Mouse (Mus musculus): Measurements from ENCODE around the gene Abi1. TPM values are rescaled to one million over a fixed set of nuclear protein-coding genes. Genes with fewer than 3 reads are reported as not detected.
"Not testable (repeated sequence)": the region's sequence is repeated elsewhere in the genome, so short reads cannot be mapped to it uniquely, and the experiment has no call there.

The Abi1 gene
- total RNA-seq (2021), result 66.9 and 67.6 TPM in 2 replicates
- long read RNA-seq, experiment 1, transcript Abi1-209 (10 exons, 3,403 nt), result major isoform, 5 of 161 reads
- long read RNA-seq, experiment 1, partial matches to known transcripts, result 1 of 161 reads
- long read RNA-seq, experiment 1, other reads (novel, unspliced or antisense), result 139 of 161 reads
- long read RNA-seq, experiment 2, partial matches to known transcripts, result 14 of 90 reads
- long read RNA-seq, experiment 2, other reads (novel, unspliced or antisense), result 65 of 90 reads

DNA sequence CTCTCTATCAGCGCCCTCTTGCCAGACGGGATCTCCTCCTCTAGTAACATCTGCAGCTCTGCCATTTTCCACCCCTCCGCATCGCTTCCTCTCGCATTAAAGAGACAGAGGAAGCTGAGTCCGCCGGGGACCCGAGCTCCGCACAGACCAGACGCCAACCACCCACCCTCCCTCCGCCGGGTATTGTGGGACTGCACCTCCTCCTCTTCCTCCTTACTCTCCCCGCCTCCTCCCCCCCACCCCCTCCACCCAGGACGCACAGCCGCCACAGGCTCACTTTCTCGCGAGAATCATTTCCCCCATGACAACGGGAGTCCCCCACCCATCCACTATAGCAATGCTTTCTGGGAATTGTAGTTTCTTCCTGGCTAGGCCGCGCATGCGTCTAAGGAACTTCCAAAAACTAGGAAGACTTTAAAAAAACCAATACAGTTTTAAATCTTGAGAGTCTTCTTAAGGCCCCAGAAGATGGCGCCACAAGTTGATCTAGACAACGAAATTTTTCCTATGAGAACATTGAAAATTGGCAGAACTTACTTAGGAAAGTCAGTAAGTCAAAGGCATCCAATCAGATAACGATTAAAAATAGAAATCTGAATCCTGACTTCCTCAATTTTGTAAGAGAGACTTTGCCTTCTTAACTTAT, at the start of gene Abi1:
Gene Abi1, minus strand, starts transcription at position 241 of the 646 bp plus-strand sequence.
- peak; percentile 95 for DNase-seq

DNA sequence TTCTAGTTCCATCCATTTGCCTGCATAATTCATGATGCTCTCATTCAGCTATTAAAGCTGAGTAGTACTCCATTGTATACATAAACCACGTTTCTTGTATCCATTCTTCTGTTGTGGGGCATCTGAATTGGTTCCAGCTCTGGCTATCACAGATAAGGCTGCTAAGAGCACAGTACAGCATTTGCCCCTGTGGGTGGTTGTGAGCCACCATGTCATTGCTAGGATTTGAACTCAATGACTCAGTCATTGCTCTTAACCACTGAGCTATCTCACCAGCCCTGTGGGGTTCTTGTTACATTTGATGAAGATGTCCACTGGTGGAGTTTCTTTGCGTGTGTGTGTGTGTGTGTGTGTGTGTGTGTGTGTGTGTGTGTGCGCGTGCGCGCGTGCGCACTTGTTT, 44.5 kb upstream of the Abi1 start:
- DNase-seq, result no peak

DNA sequence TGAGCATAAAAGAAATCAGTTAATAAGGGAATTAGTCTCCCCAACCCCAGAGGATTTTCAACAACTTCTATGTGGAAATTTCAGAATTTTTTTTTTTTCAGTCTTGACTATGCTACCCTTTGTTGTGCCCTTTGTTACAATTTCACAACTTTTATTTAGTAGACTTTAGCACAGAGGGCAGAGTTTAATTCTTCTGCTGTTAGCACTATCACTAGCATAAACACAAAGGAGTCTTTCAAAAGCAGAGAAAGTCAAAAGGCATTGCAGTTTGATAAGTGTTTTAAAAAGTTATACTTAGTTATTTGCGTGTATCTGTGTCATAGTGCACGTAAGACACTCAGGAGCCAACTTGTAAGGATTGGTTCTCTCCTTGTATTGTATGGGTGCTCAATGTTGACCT, 38.5 kb upstream of the Abi1 start:
- no peak for DNase-seq

DNA sequence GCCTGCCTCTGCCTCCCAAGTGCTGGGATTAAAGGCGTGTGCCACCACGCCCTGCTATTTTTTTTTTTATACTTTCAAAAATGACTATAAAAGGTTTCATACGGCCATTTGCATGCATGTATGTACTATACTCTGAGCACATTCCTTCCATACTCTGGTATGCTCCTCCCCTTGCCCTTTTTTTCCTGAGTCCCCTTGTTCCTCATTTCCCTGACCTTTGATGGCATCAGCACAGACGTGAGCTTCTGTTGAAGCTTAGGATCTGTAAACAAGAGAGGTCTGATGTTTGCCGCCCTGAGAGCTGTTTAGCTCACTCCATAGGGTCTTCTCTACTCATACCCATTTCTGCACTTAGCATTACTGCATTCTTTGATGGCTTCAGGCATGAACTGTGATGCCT, 37.7 kb upstream of the Abi1 start:
- no peak for DNase-seq

DNA sequence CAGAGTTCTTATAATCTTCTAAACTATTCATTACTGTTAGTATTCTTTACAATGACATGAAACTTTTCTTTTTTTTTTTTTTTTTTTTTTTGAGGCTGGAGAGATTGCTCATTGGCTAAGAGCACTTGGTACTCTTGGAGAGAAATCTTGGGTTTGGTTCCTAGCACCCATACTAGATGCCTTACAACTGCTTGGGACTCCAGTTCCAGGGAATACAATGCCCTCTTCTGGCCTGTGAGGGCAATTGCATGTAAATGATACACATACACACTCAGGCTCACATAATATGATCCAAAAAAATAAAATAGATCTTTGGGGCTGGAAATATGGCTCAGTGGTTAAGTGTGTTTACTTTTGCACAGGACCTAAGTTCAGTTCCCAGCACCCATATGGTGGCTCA, 36.7 kb upstream of the Abi1 start:
- DNase-seq, result no peak

DNA sequence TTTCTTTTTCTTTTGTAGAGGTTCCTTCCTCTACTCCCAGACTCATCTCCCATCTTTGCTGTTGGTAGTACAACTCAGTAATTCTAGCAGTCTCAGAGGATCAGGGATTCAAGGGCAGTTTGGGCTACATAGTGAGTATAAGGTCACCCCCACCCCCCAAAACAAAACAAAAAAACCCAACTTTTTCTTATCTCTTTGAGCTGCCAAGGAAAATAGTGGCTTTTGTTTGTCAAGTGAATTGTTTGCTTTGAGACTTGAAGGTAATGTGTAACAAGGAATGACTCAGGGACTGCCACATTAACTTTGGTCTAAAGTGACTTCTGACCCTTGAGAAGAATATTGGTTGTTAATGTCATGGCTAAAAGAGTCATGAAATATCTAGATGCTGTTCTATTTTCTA, 35.8 kb upstream of the Abi1 start:
- no peak for DNase-seq

DNA sequence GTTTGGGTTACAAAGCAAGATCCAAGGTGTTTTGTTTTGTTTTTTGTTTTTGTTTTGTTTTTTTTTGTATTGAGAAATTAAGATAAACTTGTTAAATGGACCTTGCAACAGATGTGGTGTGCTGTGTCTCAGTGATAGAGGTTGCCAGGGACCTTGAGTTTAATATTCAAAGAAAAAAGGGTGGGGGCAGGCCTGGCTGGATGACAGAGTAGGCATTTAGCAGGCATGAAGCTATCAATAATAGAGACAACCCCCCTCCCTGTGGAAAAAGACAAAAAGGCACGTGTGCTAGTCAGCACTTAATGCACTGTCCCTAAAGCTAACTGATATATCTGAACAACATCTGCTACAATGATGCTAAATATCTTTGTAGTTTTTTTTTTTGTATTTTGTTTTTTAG, 31.4 kb upstream of the Abi1 start:
- DNase-seq, result peak; percentile 11

DNA sequence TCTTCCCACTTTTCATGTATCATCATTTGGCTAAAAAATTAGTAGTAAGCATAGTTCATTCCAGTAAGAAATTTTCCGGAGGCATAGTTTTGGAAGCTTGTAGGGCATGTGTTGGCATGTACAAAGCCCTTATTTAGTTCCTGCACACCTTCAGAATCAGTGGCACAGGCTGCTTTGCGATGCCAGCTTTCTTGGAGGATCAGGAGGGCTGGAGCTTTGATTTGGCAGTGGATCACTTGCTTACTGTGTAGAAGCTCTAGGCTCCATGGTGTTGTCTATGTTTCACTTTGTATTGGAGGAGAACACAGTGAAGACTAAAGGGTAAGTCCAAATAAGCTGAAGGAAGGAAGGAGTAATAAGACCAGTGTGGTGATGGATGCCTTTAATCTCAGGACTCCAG, 30.4 kb upstream of the Abi1 start:
- no peak for DNase-seq

DNA sequence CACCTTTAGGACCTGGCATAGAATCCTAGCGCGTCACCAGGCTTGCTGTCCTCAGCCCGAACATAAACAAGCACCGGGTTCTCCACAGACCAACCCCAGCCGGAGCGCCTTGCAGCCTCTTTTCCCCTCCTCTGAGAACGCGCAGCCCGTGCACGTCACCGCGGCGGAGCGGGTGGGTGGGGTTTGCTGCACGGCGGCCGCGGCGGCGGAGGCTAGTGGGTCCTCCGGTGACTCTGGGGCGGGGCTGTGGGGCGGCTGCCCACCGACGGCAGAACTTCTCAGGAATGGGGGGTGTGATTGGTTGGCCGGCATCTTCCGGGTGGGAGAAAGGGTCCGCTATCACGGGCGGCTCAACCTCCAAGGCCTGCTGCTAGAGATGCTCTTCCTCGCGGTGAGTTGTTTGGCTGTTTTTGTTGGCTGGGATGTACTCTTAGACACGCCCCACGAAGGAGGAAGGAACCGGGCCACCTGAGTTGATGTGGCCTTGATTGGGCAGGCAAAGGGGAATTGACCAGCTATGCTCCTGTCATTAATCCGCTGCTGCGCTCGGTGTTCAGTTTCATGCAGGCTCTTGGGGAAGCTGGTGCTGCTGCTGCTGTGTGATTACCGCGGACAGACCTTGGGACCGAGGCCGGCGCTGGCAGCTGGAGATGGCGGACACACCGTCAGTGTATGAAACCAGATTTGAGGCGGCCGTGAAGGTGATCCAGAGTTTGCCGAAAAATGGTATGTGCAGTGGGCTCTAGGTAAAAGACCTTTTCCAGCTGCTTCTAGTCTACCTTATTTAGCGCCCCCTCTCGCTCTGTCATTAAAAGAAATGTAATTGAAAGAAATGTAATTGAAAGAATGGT, 29.1 kb upstream of the Abi1 start:
- DNase-seq, result peak; percentile 97

DNA sequence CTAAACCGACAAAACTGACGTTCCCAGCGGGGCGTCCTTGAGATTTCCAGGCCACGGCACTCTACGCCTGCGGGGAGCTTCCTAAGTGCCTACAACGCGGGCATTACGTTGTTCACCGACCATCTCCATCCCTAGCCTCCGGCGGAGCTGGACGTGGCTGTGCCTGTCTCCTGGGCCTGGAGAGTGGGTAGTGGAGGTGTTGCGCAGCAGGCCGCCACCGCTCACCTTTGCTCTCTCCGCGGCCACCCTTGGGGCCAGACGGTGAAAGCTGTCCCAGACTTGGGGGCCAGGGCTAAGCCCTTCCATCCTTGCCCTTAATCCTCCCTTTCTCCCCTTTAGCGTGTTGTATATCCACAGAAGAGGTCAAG, 28.3 kb upstream of the Abi1 start:
- no peak for DNase-seq

DNA sequence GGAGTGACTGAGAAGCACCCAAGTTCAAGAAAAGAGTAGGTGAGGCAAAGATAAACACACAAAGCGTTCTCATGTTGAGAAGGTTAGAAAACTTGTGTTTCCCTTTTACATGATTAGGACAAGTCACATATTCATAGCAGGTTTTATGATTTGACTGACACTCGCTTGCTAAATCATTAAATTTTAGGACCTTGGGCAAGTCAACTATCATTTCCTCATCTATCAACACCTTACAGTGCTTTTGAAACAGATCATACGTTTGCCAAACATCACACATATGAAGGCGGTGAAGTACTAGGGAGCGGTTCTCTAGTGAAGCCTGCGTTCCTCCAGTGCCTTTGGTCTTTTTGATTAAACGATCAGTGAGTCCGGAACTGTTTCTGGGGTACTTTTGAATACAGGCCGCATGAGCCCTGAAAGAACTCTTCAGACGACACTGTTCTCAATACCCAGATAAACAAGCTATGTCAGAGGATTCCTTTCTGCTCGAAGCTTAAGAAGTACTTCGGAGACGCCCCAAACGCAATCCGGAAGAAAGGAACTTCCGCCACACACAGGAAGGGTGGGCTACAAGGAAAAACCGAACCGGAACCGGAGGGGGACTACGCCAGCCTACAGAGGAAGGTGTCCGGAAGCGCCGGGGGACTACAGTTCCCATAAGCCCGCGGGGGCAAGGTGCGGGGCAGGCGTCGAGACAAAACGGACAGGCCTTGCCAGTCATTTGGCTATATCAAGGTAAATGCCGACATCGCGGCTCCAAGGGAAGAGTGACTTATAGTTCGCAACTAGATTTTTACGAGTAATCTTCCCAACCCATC, 27.7 kb upstream of the Abi1 start, which contains the start of gene Acbd5:
Gene Acbd5, plus strand, starts transcription at position 616 of the 818 bp plus-strand sequence.
- DNase-seq, result peak; percentile 97

DNA sequence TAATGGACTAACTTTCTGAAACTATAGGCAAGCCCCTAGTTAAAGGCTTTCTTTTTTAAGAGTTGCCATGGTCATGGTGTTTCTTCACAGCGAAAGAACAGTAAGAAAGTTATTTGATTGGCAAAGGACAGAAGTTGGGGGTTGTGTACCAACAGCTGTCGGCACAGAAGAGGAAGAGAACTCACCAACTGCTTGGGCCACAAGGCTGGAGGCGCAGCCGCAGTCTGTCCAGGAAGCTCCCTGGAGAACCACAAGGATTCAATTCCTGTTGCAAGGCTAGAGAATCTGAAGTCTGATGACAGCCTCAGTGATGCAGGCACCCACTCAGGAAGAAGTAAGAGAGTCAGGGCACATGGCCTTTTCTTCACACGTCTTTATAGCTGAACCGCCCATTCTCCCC, 12.5 kb upstream of the Abi1 start:
- DNase-seq, result no peak

DNA sequence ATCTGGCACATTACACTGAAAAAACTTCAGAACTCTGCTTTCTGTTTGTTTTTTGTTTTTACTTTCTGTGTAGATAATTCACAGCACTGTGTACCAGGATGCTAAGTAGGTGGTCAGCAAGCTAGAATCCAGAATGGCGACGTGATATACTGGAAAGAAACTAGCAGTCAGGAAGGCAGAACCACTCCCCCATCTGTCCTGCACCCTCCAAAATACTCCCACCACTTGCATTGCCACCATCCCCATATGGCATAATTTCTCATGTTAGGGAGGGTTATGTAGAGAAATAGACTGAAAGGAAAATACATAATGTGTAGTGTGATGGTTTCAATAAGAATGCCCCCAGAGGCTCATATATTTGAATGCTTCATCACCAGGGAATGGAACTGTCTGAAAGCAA, 11.8 kb upstream of the Abi1 start:
- no peak for DNase-seq

DNA sequence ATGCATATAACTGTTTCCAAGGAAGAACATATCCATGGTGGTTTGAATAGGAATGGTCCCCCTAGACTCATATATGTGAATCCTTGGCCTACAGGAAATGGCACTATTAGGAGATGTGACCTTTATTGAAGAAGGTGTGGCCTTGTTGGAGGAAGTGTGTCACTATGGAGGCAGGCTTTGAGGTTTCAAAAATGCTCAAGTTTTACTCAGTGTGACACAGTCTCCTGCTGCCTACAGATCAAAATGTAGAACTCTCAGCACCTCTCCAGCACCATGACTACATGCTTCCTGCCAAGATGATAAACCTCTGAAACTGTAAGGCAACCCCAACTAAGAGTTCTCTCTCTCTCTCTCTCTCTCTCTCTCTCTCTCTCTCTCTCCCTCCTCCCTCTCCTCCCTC, 8.0 kb upstream of the Abi1 start:
- no peak for DNase-seq

DNA sequence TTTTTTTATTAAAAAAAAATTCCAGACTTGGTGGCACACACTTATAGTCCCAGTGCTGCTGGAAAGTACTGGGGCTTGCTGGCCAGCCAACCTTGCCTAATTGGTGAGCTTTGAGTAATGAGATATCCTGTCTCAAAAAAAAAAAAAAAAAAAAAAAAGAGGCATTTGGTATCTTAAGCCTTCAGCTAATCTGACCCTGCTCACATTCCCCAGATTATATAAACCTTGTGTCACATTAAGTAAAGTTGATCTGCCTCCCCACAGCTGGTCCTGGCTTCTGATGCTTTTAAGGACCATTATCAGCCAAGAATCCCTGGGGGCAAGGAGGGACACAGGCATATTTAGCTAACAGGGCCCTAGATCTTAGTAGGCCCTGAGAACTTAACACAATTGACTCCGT, 5.7 kb upstream of the Abi1 start:
- no peak for DNase-seq

DNA sequence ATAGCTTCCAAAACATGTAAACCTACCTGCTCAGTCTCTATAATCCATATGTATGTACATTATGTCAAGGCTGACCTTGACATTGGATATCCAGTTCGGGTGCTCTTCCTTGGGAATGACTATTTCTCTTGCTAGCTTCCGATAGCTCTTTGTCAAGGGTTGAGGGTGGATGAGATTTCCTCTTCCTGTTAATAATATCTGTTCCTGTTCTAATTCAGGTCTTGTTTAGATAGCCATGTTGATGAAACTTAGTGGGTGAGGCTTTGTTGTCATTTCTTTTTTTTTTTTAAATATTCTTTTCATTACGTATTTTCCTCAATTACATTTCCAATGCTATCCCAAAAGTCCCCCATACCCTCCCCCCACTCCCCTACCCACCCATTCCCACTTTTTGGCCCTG, 2.1 kb upstream of the Abi1 start:
- DNase-seq, result no peak

DNA sequence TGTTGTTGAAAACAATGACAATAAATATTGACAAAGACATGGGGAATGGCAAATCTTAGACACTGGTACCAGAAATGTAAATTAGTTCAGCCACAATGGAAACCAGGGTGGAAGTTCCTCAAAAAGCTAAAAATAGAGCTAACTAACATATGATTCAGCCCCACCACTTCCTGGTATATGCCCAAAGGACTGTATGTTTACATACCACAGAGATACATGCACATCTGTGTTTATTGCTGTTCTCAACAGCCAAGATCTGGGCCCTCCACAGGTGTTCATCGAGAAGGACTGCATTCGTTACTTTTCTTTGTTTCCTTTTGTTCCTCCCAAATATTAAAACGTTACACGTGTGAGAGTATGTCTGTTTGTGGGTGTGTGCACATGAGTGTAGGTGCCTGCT, 1.4 kb upstream of the Abi1 start:
- no peak for DNase-seq

DNA sequence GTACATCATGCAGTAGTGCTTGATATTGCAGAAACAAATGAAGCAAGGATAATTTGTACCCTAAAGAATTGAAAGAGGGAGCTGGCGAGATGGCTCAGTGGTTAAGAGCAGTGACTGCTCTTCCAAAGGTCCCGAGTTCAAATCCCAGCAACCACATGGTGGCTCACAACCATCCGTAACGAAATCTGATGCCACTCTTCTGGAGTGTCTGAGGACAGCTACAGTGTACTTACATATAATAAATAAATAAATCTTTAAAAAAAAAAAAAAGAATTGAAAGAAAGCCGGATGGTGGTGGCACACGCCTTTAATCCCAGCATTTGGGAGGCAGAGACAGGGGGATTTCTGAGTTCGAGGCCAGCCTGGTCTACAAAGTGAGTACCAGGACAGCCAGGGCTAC, 649 bp upstream of the Abi1 start:
- DNase-seq, result not testable (repeated sequence)

DNA sequence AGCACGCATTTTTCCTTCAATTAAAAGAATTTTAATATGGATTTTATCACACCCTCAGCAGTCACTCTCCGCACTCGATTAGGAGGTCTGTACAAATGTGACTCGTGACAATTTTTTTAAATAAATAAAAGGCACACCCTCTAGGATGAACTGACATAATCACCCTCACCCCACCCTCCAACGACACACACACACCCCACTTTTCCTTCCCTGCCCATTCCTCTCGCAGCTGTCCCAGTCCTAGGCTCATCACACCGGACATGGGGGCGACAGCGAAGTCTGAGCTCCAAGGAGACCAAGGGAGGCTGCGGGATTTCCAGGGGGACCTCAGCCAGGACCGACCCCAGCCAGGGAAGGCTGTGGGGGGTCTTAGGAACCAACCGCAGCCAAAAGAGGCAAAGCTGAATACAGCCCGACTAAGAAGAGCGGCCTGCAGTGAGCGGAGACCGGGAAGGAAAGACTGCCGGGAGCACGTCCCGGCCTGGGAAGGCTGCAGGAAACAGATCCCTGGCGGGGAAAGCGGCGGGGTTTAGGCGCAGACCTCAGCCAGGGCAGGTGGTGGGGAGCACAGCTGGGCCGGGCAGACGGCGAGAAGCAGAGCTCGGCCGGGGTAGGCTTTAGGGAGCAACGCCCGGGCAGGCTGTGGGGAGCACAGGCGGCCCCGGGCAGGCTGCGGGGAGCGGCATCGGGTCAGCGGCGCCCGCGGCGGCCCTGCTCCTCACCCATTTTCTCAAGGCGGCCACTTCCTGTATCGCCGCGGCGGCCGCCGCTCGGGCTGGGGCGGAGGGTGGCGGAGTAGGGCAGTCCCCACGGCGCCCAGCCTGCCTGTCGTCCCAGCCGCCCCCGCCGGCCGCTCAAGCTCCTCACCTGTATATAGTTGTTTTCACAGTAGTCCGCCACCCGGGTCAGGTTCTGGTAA, 700 bp downstream of the Abi1 start:
- DNase-seq, result peak; percentile 63

DNA sequence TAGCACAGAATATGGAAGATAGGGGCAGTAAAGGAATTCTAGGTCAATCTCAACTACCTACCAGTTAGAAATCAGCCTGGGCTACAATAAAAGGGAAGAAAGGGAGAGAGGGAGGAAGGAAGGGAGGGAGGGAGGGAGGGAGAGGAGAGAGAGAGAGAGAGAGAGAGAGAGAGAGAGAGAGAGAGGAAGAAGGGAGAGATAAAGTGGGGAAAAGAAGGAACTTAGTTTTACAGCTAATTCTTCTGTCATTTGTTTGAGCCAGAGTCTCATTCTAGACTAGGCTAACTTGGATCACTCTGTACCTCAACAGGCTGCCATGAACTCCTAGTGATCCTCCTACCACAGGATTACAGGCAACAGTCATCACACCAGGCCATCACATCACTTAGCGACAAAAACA, 4.6 kb downstream of the Abi1 start:
- no peak for DNase-seq

DNA sequence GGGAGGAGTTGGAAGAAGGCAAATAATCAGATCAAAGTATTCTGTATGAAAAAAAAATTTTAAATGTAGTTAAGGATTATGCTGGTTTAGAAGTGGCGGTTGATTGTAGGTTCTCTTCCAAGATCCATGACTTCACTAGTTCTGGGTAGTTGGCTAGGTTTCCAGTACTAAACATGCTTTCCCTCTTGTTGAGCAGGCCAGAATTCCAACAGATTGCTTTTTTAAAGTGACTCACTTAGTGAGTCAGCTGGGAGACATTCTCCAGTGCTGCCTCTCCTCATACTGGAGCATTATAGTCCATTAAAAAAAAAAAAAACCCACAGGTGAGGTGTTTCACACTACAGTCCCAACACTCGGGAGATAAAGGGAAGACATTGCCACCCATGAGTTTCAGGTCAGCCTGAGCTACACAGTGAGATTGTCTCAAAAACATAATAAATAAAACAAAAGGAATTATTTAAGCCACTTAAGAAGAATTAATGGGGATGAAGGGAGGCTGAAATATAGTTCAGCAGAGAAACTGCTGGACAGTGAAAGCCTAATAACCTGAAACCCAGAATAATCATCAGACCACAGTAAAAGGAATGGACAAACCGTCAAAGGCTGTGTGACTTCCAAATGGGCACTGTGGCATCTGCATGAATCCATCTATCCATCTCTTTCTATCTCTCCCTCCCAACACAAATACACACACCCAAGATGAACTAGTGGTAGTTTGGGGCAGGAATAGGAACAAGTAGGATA, 5.2 kb downstream of the Abi1 start:
- no peak for DNase-seq
